Mouse (Mus musculus): ENCODE measurements around the gene Naa20. TPM values are rescaled to one million over a fixed set of nuclear protein-coding genes. Genes with fewer than 3 reads are reported as not detected.

Naa20 gene
- polyA plus RNA-seq, 1 experiment from 2014 or later, result 157 TPM

DNA sequence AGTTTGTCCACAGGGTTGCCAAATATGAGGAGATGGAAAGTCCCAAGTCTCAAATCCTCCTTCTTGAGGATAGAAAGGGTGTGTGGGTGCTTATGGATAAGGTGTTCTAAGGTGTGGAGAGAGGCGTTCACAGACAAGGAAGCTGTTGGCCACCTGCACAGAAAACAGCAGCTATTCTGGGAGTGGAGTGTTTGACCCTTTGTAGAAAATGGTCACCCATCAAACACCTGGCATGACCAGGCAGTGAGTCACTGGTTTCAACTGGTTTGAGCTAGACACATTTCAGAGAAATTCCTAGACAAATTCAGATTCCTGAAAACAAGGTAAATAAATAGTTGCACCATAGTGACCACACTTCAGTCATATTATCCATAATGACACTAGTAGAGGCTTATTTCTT is 29.8 kb upstream of the Naa20 start:
- 0 out of 2 replicates have a peak, but pooled peaks cover 2% of the 10 kb centered on the region for H3K4me1 ChIP-seq (replicated peaks)
- no peaks in the 10 kb centered on the region for H3K9me3 ChIP-seq
- H3K27ac ChIP-seq, result no peak overlapping the region
- no peak for ATAC-seq
- H3K4me2 ChIP-seq (replicated peaks), result no peak overlapping the region
- H3K27me3 ChIP-seq (replicated peaks), result no peaks in the 10 kb centered on the region
- peaks cover 11% of the 10 kb centered on the region for H3K36me3 ChIP-seq
- no peak overlapping the region for H3K4me3 ChIP-seq (replicated peaks)
- 77% methylated on average over 1 of the region's 1 CpGs for WGBS
- no peak overlapping the region for H3K9ac ChIP-seq

DNA sequence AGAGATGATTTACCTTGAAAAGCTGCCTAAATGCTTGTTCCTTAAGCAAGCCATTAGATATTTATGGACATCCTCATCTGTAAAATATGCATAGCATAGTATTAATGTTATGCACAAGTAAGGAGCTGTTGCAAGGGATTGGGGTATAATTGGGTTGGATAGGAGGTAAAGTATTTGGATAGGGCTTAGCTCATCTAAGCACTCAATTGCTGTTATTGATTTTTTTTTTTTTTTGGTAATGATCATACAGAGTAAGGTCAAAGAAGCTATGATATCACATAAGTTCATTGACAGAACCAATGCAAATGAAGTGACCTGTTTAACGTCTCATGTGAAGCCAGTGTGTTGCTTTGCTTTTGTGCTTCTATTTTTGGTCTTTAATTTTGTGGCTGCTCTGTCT is 27.9 kb upstream of the Naa20 start:
- Histone ChIP-seq H3K4me2 (replicated peaks) (no peak overlapping the region), H3K36me3 (peaks cover 20% of the 10 kb centered on the region), H3K9ac (no peak overlapping the region), H3K4me3 (replicated peaks) (no peak overlapping the region), H3K27ac (no peak overlapping the region), H3K4me1 (replicated peaks) (0 out of 2 replicates have a peak, but pooled peaks cover 2% of the 10 kb centered on the region), H3K27me3 (replicated peaks) (no peaks in the 10 kb centered on the region), H3K9me3 (no peaks in the 10 kb centered on the region)
- 61% methylated on average over 1 of the region's 1 CpGs for WGBS
- no peak for ATAC-seq

DNA sequence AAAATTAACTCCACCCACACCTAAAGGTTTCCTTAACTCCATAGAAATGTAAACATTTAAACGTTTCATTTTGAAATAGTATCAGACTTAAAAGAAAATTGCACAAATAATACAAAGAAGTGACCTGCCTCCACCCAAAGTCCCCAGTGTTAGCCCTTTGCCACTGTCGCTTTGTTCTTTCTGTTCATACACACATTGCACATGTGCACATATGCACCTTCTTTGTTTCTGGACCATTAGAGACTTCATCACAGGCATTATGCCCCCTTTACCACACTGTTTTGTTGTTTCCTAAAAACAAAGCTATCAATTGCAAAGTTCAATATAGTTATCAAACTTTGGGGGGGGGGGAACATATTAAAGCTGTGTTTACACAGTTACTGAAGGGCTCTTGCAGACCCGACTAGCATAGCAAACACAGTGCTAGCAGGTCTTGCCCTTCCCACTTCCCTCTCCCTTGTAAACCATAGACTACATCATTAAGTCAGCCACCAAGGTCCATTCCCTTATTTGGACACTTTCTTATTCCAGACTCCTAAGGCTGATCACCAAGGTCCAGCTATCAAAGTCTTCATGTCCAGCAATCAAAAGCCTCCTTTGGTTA is 26.9 kb upstream of the Naa20 start:
- peaks cover 27% of the 10 kb centered on the region for H3K36me3 ChIP-seq
- H3K4me3 ChIP-seq (replicated peaks), result no peak overlapping the region
- 0 out of 2 replicates have a peak, but pooled peaks cover 2% of the 10 kb centered on the region for H3K4me1 ChIP-seq (replicated peaks)
- H3K9ac ChIP-seq, result no peak overlapping the region
- WGBS, result 42% methylated on average over 3 of the region's 3 CpGs
- no peaks in the 10 kb centered on the region for H3K27me3 ChIP-seq (replicated peaks)
- ATAC-seq, result no peak
- no peaks in the 10 kb centered on the region for H3K9me3 ChIP-seq
- H3K4me2 ChIP-seq (replicated peaks), result no peak overlapping the region
- H3K27ac ChIP-seq, result no peak overlapping the region

DNA sequence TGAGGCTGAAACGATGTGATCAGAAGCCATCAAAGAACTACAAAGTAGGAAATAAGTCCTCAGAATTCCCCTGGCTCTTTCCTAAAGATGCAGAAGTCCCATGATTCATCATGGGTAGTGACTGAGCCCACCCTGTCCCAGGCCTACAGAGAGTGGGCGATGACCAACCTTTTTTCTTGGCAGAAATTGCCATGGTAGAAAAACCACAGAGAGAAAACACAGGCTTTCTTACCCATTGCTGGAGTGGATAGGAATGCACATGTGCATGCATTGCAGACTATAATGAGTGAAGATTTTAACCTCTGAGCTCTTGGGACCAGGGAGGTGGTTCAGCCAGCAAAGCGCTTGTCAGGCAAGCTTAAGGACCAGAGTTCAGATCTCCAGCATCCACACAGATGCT is 24.7 kb upstream of the Naa20 start:
- Histone ChIP-seq H3K9ac (no peak overlapping the region), H3K9me3 (no peaks in the 10 kb centered on the region), H3K4me1 (replicated peaks) (0 out of 2 replicates have a peak, but pooled peaks cover 2% of the 10 kb centered on the region), H3K27me3 (replicated peaks) (no peaks in the 10 kb centered on the region), H3K4me3 (replicated peaks) (no peak overlapping the region), H3K4me2 (replicated peaks) (no peak overlapping the region), H3K36me3 (peaks cover 32% of the 10 kb centered on the region), H3K27ac (no peak overlapping the region)
- 95% methylated on average over 3 of the region's 3 CpGs for WGBS
- no peak for ATAC-seq

DNA sequence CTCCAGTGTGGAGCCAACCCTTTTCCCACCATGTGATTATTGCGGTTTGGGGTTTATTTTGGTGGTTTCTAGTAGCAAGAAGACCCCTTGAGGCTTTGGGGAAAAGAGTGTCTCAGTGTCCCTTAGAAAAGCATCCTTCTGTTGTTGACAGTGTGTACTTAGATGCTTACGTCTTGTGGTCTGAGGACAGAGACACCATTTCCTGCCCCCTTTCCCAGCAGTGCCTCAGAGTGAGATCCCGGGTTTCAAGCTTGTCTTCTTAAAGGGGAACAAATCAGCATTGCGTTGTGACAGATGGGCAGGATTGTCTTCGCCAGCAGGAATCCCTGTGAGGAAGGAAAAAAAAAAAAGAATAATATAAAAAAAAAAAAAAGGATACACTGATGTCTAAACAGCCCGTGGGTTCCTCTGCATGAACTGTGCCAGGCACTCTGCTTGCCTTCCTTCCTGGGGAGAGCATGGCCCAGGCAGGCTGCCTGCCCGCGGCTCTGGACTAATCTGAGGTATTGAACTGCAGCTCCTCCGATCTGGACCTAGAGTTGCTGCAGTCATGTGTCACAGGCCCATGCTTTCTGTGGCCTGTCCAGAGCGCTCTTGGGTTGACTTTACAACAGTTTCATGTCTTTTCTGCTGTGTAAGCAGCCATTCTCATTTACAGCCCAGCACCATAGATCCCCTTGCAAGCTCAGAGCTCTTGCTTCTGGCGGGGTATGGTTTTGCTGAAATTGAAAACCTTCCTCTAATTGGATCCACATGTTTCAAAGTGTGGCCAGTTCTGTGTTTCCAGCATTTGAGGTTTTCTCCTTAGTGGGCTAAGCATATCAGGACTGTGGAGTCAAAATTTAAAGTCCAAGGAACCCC is 20.8 kb upstream of the Naa20 start:
- 84% methylated on average over 11 of the region's 11 CpGs for WGBS
- no peak for ATAC-seq
- H3K27ac ChIP-seq, result no peak overlapping the region

DNA sequence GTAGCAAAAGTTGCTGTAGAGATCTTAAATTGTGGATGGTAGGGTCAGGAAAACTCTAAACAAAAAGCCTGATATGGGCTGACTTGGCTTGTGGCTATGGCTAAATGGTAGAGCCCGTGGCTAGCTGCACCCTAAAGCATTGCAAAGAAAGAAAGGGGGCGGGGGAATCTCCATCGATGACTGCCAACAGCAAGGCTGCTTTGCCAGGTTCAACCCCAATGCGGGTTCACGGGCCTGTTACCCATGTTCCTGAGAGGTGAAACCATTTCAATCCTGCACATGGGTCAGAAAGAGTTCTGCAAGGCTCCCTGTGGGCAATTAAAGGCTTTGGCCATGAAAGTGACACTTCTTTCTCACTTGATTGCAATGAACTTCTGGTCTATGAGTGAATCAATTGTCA is 20.0 kb upstream of the Naa20 start:
- WGBS, result 89% methylated on average over 5 of the region's 5 CpGs
- Histone ChIP-seq H3K4me3 (replicated peaks) (no peak overlapping the region), H3K27me3 (replicated peaks) (no peaks in the 10 kb centered on the region), H3K4me2 (replicated peaks) (no peak overlapping the region), H3K4me1 (replicated peaks) (peaks cover 20% of the 10 kb centered on the region), H3K9me3 (no peaks in the 10 kb centered on the region), H3K36me3 (peaks cover 28% of the 10 kb centered on the region), H3K27ac (no peak overlapping the region), H3K9ac (no peak overlapping the region)
- no peak for ATAC-seq

More for the DNA sequence above, 20.8 kb upstream of the Naa20 start:
- Histone ChIP-seq H3K4me2 (replicated peaks) (no peak overlapping the region), H3K27me3 (replicated peaks) (no peaks in the 10 kb centered on the region), H3K36me3 (peaks cover 37% of the 10 kb centered on the region), H3K4me3 (replicated peaks) (no peak overlapping the region), H3K9me3 (no peaks in the 10 kb centered on the region), H3K4me1 (replicated peaks) (peaks cover 20% of the 10 kb centered on the region), H3K9ac (no peak overlapping the region)

DNA sequence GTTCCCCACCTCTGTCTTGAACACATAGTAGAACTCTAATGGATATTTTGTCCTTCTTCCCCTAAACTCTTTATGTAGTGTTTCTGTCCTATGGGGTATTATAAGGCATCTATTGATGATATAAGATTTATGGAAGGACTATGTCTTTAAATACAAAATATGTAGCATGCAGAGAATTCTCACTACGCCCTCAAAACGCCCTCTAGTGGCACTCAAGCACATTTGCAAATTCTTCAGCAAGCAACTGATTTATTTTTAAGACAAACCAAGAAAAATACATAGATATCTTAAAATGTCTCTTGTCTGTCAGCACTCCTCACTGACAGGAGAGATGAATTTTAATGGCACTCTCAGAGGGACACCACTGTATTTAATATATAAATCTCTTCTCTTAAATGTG is 19.5 kb upstream of the Naa20 start:
- Histone ChIP-seq H3K27me3 (replicated peaks) (no peaks in the 10 kb centered on the region), H3K4me1 (replicated peaks) (peaks cover 20% of the 10 kb centered on the region), H3K36me3 (peaks cover 24% of the 10 kb centered on the region), H3K4me2 (replicated peaks) (no peak overlapping the region), H3K9me3 (no peaks in the 10 kb centered on the region), H3K9ac (no peak overlapping the region), H3K27ac (no peak overlapping the region), H3K4me3 (replicated peaks) (no peak overlapping the region)
- no peak for ATAC-seq
- WGBS, result 22% methylated on average over 2 of the region's 2 CpGs

DNA sequence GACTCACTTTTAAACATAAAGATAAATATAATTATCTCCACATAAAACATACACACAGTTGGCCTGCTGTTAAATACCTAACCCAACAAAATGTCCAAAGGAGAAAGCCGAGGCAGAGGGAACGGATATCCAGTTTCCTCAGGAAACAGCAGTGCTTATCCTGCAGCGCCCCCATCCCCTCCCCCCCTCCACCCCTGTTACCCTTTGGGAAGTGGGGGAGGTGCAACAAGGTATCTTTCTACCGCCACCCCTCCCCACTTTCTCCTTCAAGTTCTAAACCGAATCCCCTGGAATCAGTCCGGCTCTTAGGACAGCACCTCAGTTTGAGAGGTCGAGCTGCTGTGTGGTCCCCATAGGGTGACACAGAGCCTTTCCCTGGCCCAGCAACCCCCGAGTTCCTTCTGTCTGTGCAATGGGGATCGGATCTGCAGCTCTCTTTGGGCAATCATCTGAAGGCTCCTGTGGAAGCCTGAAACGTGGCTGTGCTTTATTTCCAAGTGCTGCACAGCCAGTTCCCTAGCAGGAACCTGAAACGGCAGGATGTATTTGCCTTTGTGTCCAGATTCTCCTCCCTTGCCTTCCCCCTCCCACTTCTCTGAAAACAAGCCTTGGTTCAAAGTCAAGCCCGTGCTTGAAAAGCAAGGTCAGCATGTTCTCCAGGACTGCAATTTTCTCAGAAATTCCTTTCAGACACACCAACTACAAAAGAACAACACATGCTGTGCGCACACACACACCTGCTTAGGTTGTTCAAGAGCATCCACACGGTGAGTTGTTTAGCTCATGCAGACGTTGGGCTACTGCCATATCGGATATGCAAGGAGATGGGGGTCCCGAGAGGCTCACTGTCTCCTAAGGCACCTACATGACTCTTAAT is 17.6 kb upstream of the Naa20 start:
- Histone ChIP-seq H3K9ac (no peak overlapping the region), H3K27me3 (replicated peaks) (no peaks in the 10 kb centered on the region), H3K36me3 (peaks cover 14% of the 10 kb centered on the region), H3K4me2 (replicated peaks) (no peak overlapping the region), H3K4me3 (replicated peaks) (no peak overlapping the region), H3K9me3 (no peaks in the 10 kb centered on the region), H3K4me1 (replicated peaks) (peaks cover 25% of the 10 kb centered on the region), H3K27ac (peak overlapping the region; percentile 34)
- 40% methylated on average over 17 of the region's 17 CpGs for WGBS
- ATAC-seq, result no peak

DNA sequence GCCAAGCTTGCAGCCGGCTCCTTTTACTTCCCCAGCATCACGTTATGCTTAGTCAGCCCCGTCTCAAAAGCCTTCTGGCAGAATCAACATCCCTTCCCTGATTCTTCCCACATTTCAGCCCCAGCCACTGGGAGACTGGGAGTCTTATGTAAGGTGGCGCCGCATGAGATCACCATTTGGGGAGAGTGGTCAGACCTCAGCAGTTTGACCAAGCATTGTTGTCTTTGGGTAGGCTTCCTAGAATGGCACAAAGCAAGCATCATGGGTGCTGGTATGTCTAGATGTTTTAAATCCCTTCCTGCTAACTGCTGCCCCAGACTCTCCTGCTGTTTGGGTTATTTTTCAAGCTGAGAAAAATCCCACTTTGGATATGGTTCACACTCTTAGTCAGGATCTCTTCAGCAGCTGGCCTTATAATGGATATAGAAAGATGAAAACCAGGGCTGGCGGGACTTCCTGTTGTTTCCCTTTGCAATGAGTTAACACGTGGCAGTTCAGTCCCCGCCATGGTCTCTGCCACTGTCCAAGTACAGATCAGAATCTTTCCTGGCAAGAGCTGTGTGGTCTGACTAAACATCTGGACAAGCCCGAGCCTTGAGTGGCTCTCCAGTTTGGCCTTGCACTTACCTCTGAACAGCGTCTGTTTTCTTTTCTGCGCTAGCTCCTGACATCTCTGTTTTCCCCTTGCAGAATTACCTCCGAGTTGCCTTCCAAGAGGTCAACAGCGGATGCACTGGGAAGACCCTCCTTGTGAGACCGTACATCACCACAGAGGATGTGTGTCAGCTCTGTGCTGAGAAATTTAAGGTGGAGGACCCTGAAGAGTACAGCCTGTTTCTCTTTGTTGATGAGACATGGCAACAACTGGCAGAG is 16.8 kb upstream of the Naa20 start:
- no peak overlapping the region for H3K9ac ChIP-seq
- no peak overlapping the region for H3K4me3 ChIP-seq (replicated peaks)
- H3K36me3 ChIP-seq, result peaks cover 9% of the 10 kb centered on the region; the same call in 1 of the 2 replicates
- H3K9me3 ChIP-seq, result no peaks in the 10 kb centered on the region
- peak overlapping the region; percentile 34 for H3K27ac ChIP-seq
- no peaks in the 10 kb centered on the region for H3K27me3 ChIP-seq (replicated peaks)
- 49% methylated on average over 14 of the region's 14 CpGs for WGBS
- ATAC-seq, result peak; percentile 54
- H3K4me1 ChIP-seq (replicated peaks), result peaks cover 25% of the 10 kb centered on the region
- H3K4me2 ChIP-seq (replicated peaks), result no peak overlapping the region

DNA sequence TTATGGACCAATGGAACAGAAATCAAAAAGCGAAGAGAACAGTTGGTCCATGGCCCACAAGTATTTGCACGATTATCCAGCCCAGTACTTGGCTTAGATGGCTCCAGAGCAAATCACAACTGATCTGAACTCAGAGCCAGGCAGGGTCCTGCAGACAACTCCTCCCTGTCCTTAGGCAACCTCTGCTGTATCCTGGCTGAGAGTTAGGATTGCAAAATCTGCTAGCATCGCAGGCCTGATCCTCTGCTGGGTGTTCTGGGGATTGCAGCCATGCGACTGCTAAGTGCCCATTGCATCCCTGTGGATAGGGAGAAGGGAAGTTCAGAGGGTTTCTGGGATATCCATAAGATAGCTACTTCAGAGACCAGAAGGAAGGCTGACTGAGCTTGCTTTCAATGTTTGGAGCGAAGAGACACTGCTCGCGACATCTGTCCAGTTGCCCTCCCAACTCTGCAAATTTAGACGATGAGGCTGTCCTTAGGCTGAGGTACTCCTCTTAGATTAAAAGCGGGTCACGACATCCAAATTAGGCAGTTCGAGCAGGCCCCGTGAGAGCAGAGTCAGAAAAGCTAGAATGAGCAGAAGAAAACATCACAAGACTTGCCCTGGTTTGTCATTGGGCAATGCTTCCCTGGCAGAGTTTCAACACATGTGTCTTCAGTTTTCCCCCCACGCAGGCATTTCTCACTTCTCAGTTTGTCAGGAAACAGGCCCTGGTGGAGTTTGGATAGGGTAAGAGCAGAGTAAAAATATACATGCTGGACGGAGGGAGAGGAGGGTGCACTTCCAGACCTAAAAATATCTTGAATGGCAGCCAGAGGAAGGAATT is 13.7 kb upstream of the Naa20 start:
- H3K9me3 ChIP-seq, result no peaks in the 10 kb centered on the region
- peaks cover 6% of the 10 kb centered on the region; the same call in 1 of the 2 replicates for H3K36me3 ChIP-seq
- peak overlapping the region; percentile 68 for H3K27ac ChIP-seq
- H3K4me3 ChIP-seq (replicated peaks), result no peak overlapping the region
- 53% methylated on average over 14 of the region's 14 CpGs for WGBS
- peak; percentile 58; the same call in 1 of the 2 replicates for ATAC-seq
- no peak overlapping the region for H3K9ac ChIP-seq
- H3K4me1 ChIP-seq (replicated peaks), result peaks cover 24% of the 10 kb centered on the region
- no peaks in the 10 kb centered on the region for H3K27me3 ChIP-seq (replicated peaks)
- no peak overlapping the region for H3K4me2 ChIP-seq (replicated peaks)
